Mouse (Mus musculus) lung, adult 2 months (tissue): Measurements from ENCODE around the gene Zfhx3. TPM values are rescaled to one million over a fixed set of nuclear protein-coding genes. Genes with fewer than 3 reads are reported as not detected.
A peak's percentile ranks its signal among the peaks of the same experiment; 100 is the strongest.

Experiments used
- DNase-seq: peaks from one replicate; pipeline ENCODE4 v3.0.0; 2022
- H3K4me1 ChIP-seq: fragments of 200-500 bp; 2 replicates; pipeline ENCODE4 v1.6.1; 2011; ENCODE audit warnings: low read length; ENCODE audit not compliant: control insufficient read depth, insufficient read depth
- H3K4me3 ChIP-seq: fragments of 200-500 bp; replicated peaks from 2 replicates; pipeline ENCODE3; 2011; ENCODE audit warnings: low read depth, mild to moderate bottlenecking, control low read depth, low read length; ENCODE audit errors: extremely low read depth
- CTCF ChIP-seq: fragments of 200-500 bp; IDR thresholded peaks from 2 replicates; pipeline ENCODE4 v1.5.1; 2011; ENCODE audit warnings: mild to moderate bottlenecking, low read length, control low read depth; ENCODE audit not compliant: insufficient read depth
- POLR2A ChIP-seq: fragments of 200-500 bp; IDR thresholded peaks from 2 replicates; pipeline ENCODE4 v1.6.1; 2011; ENCODE audit warnings: low read depth, mild to moderate bottlenecking, control low read depth, low read length, borderline replicate concordance; ENCODE audit errors: extremely low read depth
- WGBS: fragments of 180-500 bp; shearing (Covaris S2); methylation state at CpG from one replicate; pipeline ENCODE4 v1.1.7; 2018; 5-methylcytosine and 5-hydroxymethylcytosine counted together
- polyA plus RNA-seq: library from polyadenylated mRNA; depleted of rRNA; stranded (reverse); fragments of >200 nt; gene quantifications from 2 replicates; pipeline ENCODE4 v1.2.3, GENCODE M21; 2012

Zfhx3 gene
- polyA plus RNA-seq, 1 experiment = 8.0 TPM

DNA sequence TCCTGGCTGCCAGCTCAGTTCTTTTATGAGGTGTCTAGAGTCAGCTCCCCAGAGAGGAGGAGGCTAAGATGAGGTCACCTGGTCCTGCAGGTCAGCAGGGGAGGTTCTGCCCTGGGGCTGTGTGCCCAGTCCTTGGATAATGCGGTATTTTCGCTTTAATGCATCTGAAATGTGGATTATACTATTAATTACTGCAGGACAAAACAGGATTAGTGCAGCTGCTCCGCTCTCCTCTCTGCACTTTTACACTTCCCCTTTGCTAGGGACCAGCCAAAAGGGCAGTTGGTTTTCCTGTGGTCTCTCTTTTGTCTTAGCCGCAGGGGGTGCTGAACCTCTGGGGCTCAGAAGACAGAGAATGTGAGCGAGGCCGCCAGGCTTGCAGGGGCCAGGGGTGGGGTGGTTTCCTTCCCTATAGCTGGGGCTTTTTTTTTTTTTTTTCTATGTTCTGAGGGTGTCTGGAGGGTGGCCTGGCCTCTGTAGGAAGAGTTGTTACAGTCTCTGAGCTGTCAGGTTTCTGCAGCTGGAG lies 806.5 kb downstream of the Zfhx3 start:
- no peak for DNase-seq
- WGBS = 33% methylated on average over 6 of the region's 6 CpGs
- Histone ChIP-seq H3K4me3 (no peak overlapping the region), H3K4me1 (peaks cover 7% of the 10 kb centered on the region)
- TF ChIP-seq CTCF (no peak), POLR2A (no peak)

DNA sequence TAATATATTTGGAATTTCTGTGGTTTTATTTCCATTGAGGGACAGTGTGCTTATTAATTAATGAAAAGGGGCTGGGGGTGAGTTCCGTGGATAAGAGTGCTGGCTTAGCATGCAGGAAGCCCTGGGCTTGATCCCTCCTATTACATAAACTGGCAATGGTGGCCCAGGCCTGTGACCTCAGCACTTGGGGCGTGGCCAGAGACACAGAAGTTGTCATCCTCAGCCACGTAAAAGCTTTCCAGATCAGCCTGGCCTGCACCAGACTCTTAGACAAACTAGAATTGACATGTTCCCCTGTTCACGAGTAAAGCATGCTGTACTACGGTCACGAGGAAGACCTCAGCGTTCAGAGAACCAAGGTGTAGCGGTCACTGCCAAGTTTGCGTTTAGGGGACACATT lies 808.4 kb downstream of the Zfhx3 start:
- no peak for DNase-seq
- WGBS = 89% methylated on average over 9 of the region's 9 CpGs
- Histone ChIP-seq H3K4me1 (peaks cover 11% of the 10 kb centered on the region), H3K4me3 (no peak overlapping the region)
- TF ChIP-seq CTCF (no peak), POLR2A (no peak)

DNA sequence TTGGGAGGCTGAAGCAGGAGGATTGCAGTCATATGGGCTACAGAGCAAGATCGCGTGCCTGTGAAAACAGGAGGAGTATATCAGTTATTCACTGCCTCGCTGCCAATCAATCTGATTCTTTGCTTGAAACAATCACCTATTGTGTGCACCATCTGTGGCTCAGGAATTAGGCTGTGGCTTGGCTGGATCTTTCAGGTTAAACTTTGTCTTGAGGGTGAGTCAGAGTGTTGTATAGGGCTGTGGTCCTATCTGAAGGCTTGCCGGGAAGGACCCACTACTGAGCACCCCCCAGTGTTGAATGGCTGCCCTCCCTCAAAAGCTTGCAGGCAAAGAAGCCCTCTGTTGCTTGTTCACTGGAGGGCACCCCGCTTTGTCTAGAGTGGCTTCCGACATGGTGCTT lies 812.1 kb downstream of the Zfhx3 start:
- peaks cover 12% of the 10 kb centered on the region for H3K4me1 ChIP-seq
- TF ChIP-seq CTCF (no peak), POLR2A (no peak)
- no peak overlapping the region for H3K4me3 ChIP-seq
- WGBS = 76% methylated on average over 6 of the region's 6 CpGs
- DNase-seq = no peak

DNA sequence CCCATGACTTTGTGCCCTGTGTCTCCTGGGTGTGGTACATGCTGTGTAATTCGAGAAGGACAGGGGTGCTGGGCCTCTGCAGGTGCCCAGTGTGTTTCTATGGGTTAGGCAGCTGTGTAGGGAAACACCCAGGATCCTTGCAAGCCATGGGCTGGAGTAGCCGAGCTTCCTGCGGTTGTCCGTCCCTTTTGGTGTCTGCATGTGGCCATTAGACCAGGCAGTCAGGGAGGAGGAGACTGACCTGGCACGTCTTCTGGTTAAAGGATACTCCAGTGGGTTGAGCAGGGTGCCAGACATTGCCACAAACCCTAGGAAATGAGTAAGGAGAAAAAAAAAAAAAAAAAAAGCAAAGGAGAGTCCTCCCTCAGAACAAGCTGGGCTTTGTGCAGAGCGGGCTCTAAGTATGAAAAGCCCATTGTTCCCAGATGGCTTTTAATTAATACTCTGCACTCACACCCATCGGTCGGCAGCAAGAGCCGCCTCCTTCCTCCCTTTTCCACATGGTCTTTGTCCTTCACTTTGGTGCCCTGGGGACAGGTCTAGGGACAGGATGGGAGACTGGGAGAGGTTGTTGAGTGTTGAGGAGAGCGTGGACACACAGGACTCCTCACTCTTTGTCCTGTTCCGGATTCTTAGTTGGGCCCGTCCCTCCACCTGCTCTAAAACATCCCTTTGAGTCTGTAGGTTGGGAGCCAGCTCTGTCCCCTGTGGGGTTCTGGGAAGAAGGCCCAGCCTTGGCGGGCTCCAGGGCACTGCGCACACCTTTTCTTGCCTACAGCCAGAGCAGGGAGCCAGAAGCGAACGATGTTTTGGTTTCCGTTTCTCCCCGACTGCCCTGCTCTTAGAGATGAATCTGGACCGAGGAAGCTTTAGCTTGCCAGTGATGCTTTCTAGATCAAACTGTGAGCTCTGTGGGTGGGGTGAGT lies 813.2 kb downstream of the Zfhx3 start:
- TF ChIP-seq POLR2A (no peak), CTCF (no peak)
- 63% methylated on average over 19 of the region's 19 CpGs for WGBS
- no peak overlapping the region for H3K4me3 ChIP-seq
- H3K4me1 ChIP-seq = peaks cover 12% of the 10 kb centered on the region
- no peak for DNase-seq

DNA sequence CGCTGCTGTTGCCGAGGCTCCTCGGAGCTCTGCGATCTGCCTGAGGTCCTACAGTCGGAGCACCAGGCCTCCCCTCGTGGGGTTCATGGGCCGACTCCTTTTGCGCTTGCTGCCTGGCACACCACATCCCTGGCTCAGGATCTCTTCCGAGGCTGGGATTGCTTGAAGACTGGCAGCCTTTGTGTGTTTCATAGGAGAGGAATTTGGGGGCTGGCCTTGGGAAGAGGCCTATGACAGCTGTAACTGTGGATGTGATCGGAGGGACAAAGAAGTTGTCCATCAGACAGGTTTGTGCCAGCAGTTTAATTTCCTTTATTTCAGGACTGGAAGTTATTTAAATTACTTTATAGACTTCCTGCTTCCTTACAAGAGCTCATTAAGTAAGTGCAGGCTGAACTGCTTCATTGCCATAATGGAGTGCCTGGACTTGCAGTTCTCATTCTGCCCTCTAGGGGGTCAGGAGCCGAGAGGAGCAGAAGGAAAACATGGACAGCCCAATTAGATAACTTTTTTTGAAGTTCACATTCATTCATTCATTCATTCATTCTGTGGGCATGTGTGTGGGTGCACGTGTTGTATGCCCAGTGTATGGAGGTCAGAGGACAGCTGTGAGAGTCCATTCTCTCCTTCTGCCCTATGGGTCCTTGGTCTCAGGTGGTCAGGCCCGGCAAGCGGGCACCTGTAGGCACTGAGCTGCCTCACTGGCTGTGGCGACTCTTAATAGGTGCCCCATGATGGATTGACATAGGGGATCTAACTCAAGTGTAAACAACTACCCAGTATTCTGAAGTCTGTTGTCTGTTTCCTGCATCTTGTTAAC lies 817.3 kb downstream of the Zfhx3 start:
- 45% methylated on average over 15 of the region's 15 CpGs for WGBS
- TF ChIP-seq POLR2A = no peak
- peak; percentile 78 for TF ChIP-seq CTCF
- no peak overlapping the region for H3K4me3 ChIP-seq
- peak; percentile 74 for DNase-seq
- H3K4me1 ChIP-seq = peaks cover 9% of the 10 kb centered on the region

DNA sequence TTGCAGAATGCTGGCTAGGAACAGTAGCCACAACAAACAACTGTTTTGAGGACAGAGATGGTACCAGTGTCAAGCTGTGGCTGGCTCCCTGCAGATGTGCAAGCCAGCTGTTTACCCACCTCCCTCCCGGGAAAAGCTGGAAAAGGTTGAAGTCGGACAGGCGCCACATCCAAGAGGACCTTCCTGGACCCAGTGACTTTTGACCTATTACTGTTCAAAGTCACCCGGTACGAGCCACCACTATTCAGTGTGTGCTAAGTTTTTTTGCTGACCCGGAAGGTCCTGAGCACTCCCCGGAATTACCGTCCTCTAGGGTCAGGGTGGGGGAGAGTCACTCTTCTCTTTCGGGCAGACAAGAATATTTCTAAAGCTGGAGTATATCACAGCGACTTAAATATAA lies 818.3 kb downstream of the Zfhx3 start:
- Histone ChIP-seq H3K4me1 (peaks cover 12% of the 10 kb centered on the region), H3K4me3 (no peak overlapping the region)
- 77% methylated on average over 10 of the region's 10 CpGs for WGBS
- no peak for DNase-seq
- TF ChIP-seq POLR2A (no peak), CTCF (no peak)

DNA sequence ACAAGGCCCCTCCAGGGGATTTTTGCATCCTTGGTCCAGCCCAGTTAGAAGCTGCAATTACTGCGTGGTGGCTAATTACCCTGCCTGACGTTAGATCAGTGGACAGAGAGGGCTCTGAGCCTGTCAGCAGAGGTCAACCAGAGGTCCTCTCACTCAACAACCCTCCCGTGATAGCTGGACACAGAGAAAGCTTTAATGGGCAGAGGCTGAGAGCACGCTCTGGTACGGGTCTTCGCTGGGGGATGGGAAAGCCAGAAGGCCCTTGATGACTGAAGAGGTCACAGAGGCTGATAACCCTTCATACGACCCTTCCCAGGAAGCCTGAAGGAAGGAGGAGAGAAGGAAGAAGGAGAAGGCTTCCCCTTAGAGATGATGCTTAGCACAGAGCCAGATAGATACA lies 820.1 kb downstream of the Zfhx3 start:
- WGBS = 60% methylated on average over 7 of the region's 7 CpGs
- TF ChIP-seq POLR2A = no peak
- no peak for TF ChIP-seq CTCF
- Histone ChIP-seq H3K4me3 (no peak overlapping the region), H3K4me1 (peaks cover 12% of the 10 kb centered on the region)
- DNase-seq = no peak

DNA sequence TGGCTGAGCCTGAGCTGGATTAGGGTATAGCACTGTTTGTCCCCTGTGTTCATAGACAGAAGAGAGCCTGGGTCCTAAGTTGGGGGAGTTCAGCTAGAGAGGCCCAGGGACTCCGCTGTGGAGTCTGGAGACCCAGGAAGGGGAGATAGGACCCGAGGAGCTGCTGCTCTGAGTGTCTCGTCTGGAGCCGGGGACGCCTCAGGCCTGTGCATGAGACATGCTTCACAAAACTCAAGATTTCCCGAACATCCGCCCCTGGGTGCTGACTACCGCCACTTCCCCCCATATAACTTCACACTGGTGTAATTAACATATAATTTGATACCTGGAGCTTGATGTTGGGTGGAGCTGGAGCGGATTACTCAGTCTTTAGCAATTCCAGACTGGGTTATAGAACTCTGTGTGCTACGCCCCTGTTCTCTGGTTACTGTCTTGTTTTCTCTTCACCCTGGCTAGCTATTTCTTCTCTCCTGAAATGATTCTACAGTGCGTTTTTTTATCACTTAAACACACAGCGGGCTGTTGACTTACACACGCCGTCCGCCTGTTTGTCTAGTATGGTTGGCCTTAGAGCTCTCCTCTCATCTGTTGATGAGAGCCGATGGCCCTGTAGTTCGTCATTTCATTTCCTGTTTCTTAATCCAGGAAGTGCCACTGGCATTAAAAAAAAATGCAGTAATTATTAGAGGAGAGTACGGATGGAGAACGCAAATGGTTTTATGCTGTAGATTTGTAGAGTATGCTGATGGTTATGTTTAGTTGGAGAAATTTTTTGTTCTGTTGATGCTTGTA lies 822.2 kb downstream of the Zfhx3 start:
- 46% methylated on average over 19 of the region's 19 CpGs for WGBS
- no peak for TF ChIP-seq CTCF
- TF ChIP-seq POLR2A = no peak
- Histone ChIP-seq H3K4me3 (no peak overlapping the region), H3K4me1 (peaks cover 3% of the 10 kb centered on the region)
- no peak for DNase-seq

DNA sequence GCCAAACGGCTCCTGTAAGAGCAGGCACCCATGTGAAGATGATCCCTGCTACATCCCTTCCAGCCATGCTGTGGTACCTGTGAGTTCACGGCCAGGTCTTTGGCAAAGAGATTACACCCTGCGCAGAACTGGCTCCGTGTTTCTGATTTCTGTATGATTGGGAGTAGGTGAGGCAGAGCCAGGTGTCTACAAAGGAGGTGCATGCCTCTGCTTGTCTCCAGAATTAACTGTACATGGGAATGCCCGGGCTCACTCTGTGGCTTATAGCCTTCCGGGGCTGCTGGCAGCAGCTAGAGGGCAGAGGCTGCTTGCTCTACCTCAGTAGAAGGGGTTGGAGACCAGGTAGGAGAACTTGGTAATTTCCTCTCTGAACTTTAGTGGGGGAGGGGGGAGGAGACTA lies 823.7 kb downstream of the Zfhx3 start:
- DNase-seq = no peak
- no peak for TF ChIP-seq CTCF
- TF ChIP-seq POLR2A = no peak
- WGBS = 88% methylated on average over 6 of the region's 6 CpGs

More for the DNA sequence above, 823.7 kb downstream of the Zfhx3 start:
- Histone ChIP-seq H3K4me3 (no peak overlapping the region), H3K4me1 (peaks cover 3% of the 10 kb centered on the region)
